Mouse (Mus musculus) heart, embryonic 15.5 days (tissue): ENCODE results near the gene Amph. TPM values are rescaled to one million over a fixed set of nuclear protein-coding genes. Genes with fewer than 3 reads are reported as not detected.
"Not testable (repeated sequence)": the region's sequence is repeated elsewhere in the genome, so short reads cannot be mapped to it uniquely, and the experiment has no call there.

Experiments used
- ATAC-seq: fragments of 200-750 bp; cut with Nextera tagmentation; replicated peaks from 2 replicates; pipeline ENCODE4 v1.8.0; 2017; ENCODE audit warnings: low read depth, moderate TSS enrichment; ENCODE audit not compliant: insufficient number of reproducible peaks, insufficient read depth, low FRiP score
- H3K27ac ChIP-seq: fragments of 300-500 bp; sonication (generic); 2 replicates; pipeline ENCODE4 v1.5.1; 2015; ENCODE audit warnings: mild to moderate bottlenecking, inconsistent platforms
- H3K27me3 ChIP-seq: fragments of 300-500 bp; sonication (generic); 2 replicates; pipeline ENCODE4 v1.6.1; 2015; ENCODE audit warnings: inconsistent platforms
- H3K36me3 ChIP-seq: fragments of 300-500 bp; sonication (generic); 2 replicates; pipeline ENCODE4 v1.6.1; 2015; ENCODE audit warnings: mild to moderate bottlenecking, inconsistent platforms
- H3K4me1 ChIP-seq: fragments of 300-500 bp; sonication (generic); replicated peaks from 2 replicates; pipeline ENCODE4 v1.6.1; 2015; ENCODE audit warnings: inconsistent platforms
- H3K4me2 ChIP-seq: fragments of 300-500 bp; sonication (generic); 2 replicates; pipeline ENCODE4 v1.6.1; 2015; ENCODE audit warnings: inconsistent platforms, mild to moderate bottlenecking, moderate library complexity
- H3K4me3 ChIP-seq: fragments of 300-500 bp; sonication (generic); 2 replicates; pipeline ENCODE4 v1.5.1; 2015; ENCODE audit warnings: mild to moderate bottlenecking, inconsistent platforms
- H3K9ac ChIP-seq: fragments of 300-500 bp; sonication (generic); 2 replicates; pipeline ENCODE4 v1.6.1; 2015; ENCODE audit warnings: mild to moderate bottlenecking, inconsistent platforms
- H3K9me3 ChIP-seq: fragments of 300-500 bp; sonication (generic); replicated peaks from 2 replicates; pipeline ENCODE4 v1.6.1; 2016; ENCODE audit warnings: inconsistent platforms
- WGBS: fragments of 180-500 bp; shearing (Covaris S2); methylation state at CpG from one replicate; pipeline ENCODE4 v1.1.7; 2015; ENCODE audit warnings: mixed read lengths; 5-methylcytosine and 5-hydroxymethylcytosine counted together
- polyA plus RNA-seq: library from polyadenylated mRNA; unstranded; fragments of >200 nt; fragmentation: Nextera tagmentation; extraction: Ambion mirVana; gene quantifications from 2 replicates; pipeline ENCODE4 v1.2.1, GENCODE M21; 2015

Amph gene
- polyA plus RNA-seq, result 0.33 and 1.2 TPM in 2 replicates

GRCm38 (mm10) chr13:18948171-18949028 lies at the start of gene Amph:
TSS of gene Amph (plus strand) at chr13:18948205.
- ATAC-seq, result peak; percentile 88
- H3K4me2 ChIP-seq, result peak within 1 kb of the TSS; percentile 99
- peak within 1 kb of the TSS; percentile 65 for H3K4me3 ChIP-seq
- H3K27me3 ChIP-seq, result peaks cover 21% of the 10 kb centered on the region
- peak within 1 kb of the TSS; percentile 50 for H3K9ac ChIP-seq
- under 1% methylated on average over 70 of the region's 70 CpGs for WGBS
- peaks cover 9% of the 10 kb centered on the region for H3K4me1 ChIP-seq
- no peaks in the 10 kb centered on the region for H3K36me3 ChIP-seq
- H3K9me3 ChIP-seq, result no peaks in the 10 kb centered on the region
- H3K27ac ChIP-seq, result no peak within 1 kb of the TSS

DNA sequence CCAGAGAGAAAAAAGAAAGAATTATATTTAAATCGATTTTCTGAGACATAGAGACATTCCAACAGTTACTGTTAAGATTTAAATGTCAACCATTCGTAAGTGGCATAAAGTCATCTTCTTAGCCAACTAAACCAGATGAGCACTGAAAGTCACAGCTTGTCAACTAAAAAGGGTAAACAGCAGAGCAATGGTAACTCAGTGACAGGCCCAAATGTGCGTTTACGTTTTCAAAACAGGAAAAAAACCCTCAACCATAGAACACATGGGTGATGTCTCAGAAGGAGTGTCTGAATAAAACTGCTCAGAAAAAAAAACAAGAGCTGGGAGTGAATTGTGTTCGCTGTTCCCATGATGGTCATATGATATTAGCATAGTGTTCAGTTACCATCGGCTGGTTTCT lies 44.4 kb upstream of the Amph start:
- WGBS, result 80% methylated on average over 6 of the region's 6 CpGs
- no peak overlapping the region for H3K9ac ChIP-seq
- H3K4me2 ChIP-seq, result no peak overlapping the region
- no peaks in the 10 kb centered on the region for H3K9me3 ChIP-seq
- no peaks in the 10 kb centered on the region for H3K27me3 ChIP-seq
- ATAC-seq, result no peak
- no peak overlapping the region for H3K27ac ChIP-seq
- H3K4me3 ChIP-seq, result no peak overlapping the region
- H3K36me3 ChIP-seq, result no peaks in the 10 kb centered on the region
- no peaks in the 10 kb centered on the region; the same call in 1 of the 2 replicates for H3K4me1 ChIP-seq

GRCm38 (mm10) chr13:18914774-18915173 lies 33.2 kb upstream of the Amph start:
- Histone ChIP-seq H3K9me3 (no peaks in the 10 kb centered on the region), H3K4me3 (no peak overlapping the region), H3K4me2 (no peak overlapping the region), H3K27ac (no peak overlapping the region), H3K36me3 (no peaks in the 10 kb centered on the region), H3K4me1 (no peaks in the 10 kb centered on the region), H3K9ac (no peak overlapping the region), H3K27me3 (no peaks in the 10 kb centered on the region)
- ATAC-seq, result no peak
- WGBS, result 70% methylated on average over 4 of the region's 4 CpGs

- not testable (repeated sequence) for H3K9ac ChIP-seq, H3K36me3 ChIP-seq, H3K27ac ChIP-seq, ATAC-seq, H3K4me2 ChIP-seq, H3K27me3 ChIP-seq, H3K9me3 ChIP-seq, H3K4me3 ChIP-seq, H3K4me1 ChIP-seq
- 85% methylated on average over 1 of the region's 2 CpGs for WGBS
Observed at GRCm38 (mm10) chr13:18933191-18933590, 14.8 kb upstream of the Amph start.

GRCm38 (mm10) chr13:18947686-18948085 lies 319 bp upstream of the Amph start:
- H3K9me3 ChIP-seq, result no peaks in the 10 kb centered on the region
- ATAC-seq, result no peak
- peaks cover 21% of the 10 kb centered on the region for H3K27me3 ChIP-seq
- peaks cover 9% of the 10 kb centered on the region for H3K4me1 ChIP-seq
- H3K9ac ChIP-seq, result no peak overlapping the region
- H3K36me3 ChIP-seq, result no peaks in the 10 kb centered on the region
- WGBS, result 13% methylated on average over 5 of the region's 5 CpGs
- peak overlapping the region; percentile 99 for H3K4me2 ChIP-seq
- peak overlapping the region; percentile 65 for H3K4me3 ChIP-seq
- H3K27ac ChIP-seq, result no peak overlapping the region

- Histone ChIP-seq H3K4me1 (peaks cover 9% of the 10 kb centered on the region), H3K9ac (no peak overlapping the region), H3K36me3 (no peaks in the 10 kb centered on the region), H3K9me3 (no peaks in the 10 kb centered on the region), H3K27me3 (peaks cover 21% of the 10 kb centered on the region), H3K4me2 (peak overlapping the region; percentile 99), H3K27ac (no peak overlapping the region), H3K4me3 (peak overlapping the region; percentile 65)
- ATAC-seq, result no peak
- WGBS, result 9% methylated on average over 5 of the region's 5 CpGs
Observed at GRCm38 (mm10) chr13:18949029-18949350, 985 bp downstream of the Amph start.

- Histone ChIP-seq H3K4me1 (peaks cover 9% of the 10 kb centered on the region), H3K9ac (no peak overlapping the region), H3K27me3 (peaks cover 21% of the 10 kb centered on the region), H3K4me2 (peak overlapping the region; percentile 99; the same call in 1 of the 2 replicates), H3K4me3 (no peak overlapping the region), H3K9me3 (no peaks in the 10 kb centered on the region), H3K27ac (no peak overlapping the region), H3K36me3 (no peaks in the 10 kb centered on the region)
- WGBS, result 46% methylated on average over 11 of the region's 11 CpGs
- ATAC-seq, result no peak
Observed at GRCm38 (mm10) chr13:18949626-18950200, 1.7 kb downstream of the Amph start.

GRCm38 (mm10) chr13:18953575-18953974 lies 5.6 kb downstream of the Amph start:
- Histone ChIP-seq H3K36me3 (no peaks in the 10 kb centered on the region), H3K4me3 (no peak overlapping the region), H3K4me1 (peaks cover 5% of the 10 kb centered on the region), H3K9ac (no peak overlapping the region), H3K27ac (no peak overlapping the region), H3K27me3 (peaks cover 6% of the 10 kb centered on the region), H3K4me2 (no peak overlapping the region), H3K9me3 (no peaks in the 10 kb centered on the region)
- 78% methylated on average over 4 of the region's 4 CpGs for WGBS
- no peak for ATAC-seq

- Histone ChIP-seq H3K4me1 (no peaks in the 10 kb centered on the region), H3K27ac (no peak overlapping the region), H3K9ac (no peak overlapping the region), H3K36me3 (no peaks in the 10 kb centered on the region), H3K9me3 (no peaks in the 10 kb centered on the region), H3K4me2 (no peak overlapping the region), H3K4me3 (no peak overlapping the region), H3K27me3 (no peaks in the 10 kb centered on the region)
- no peak for ATAC-seq
- WGBS, result 75% methylated on average over 11 of the region's 11 CpGs
Observed at GRCm38 (mm10) chr13:18956065-18956913, 8.3 kb downstream of the Amph start.

DNA sequence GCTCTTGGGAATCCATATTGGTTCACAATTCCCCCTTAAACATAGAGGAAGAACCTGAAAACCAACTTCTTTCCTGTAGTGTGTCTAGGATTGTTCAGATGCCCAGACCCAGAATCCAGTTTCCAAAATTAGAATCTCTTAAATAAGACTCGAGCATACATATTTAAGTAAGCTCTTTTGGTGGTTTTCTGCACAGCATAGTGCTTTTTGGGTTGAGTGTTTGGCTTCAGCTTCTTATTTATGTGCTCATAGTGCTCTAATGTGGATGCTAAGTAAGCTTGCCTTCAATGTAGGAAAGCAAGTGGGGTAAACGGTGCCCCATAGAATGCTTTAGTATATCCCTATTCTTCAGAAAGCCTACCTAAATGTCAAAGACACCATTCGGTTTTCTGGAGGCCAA lies 9.0 kb downstream of the Amph start:
- no peaks in the 10 kb centered on the region for H3K9me3 ChIP-seq
- no peak for ATAC-seq
- WGBS, result 71% methylated on average over 3 of the region's 3 CpGs

GRCm38 (mm10) chr13:18972571-18972970 lies 24.6 kb downstream of the Amph start:
- H3K4me3 ChIP-seq, result no peak overlapping the region
- H3K9me3 ChIP-seq, result no peaks in the 10 kb centered on the region
- H3K36me3 ChIP-seq, result no peaks in the 10 kb centered on the region
- no peak for ATAC-seq
- no peaks in the 10 kb centered on the region for H3K4me1 ChIP-seq
- 82% methylated on average over 3 of the region's 3 CpGs for WGBS
- no peak overlapping the region for H3K27ac ChIP-seq
- no peaks in the 10 kb centered on the region for H3K27me3 ChIP-seq
- no peak overlapping the region for H3K4me2 ChIP-seq
- H3K9ac ChIP-seq, result no peak overlapping the region

More for the DNA sequence above, 9.0 kb downstream of the Amph start:
- no peaks in the 10 kb centered on the region for H3K36me3 ChIP-seq
- H3K27ac ChIP-seq, result no peak overlapping the region
- H3K4me1 ChIP-seq, result no peaks in the 10 kb centered on the region
- H3K4me2 ChIP-seq, result no peak overlapping the region
- H3K4me3 ChIP-seq, result no peak overlapping the region
- H3K27me3 ChIP-seq, result no peaks in the 10 kb centered on the region
- no peak overlapping the region for H3K9ac ChIP-seq
